Mouse (Mus musculus) ES-Bruce4 (cell line): ENCODE measurements around the gene Dync1i2.

Experiments used
- CTCF ChIP-seq: IDR thresholded peaks from one replicate; pipeline ENCODE4 v1.8.1; 2011; ENCODE audit warnings: low read depth, low read length
- EP300 ChIP-seq: IDR thresholded peaks from 2 replicates; pipeline ENCODE4 v1.6.1; 2011; ENCODE audit warnings: low read depth, low read length; ENCODE audit not compliant: insufficient read depth
- POLR2A ChIP-seq: IDR thresholded peaks from one replicate; pipeline ENCODE4 v1.8.1; 2011; ENCODE audit warnings: low read length; ENCODE audit not compliant: insufficient read depth

GRCm38 (mm10) chr2:71198907-71199306 lies 12.6 kb upstream of the Dync1i2 start:
- TF ChIP-seq CTCF (no peak), POLR2A (no peak), EP300 (no peak)
